Mouse (Mus musculus) liver, postnatal 0 days (tissue): ENCODE data around the gene Atg3.

ENCODE experiments used
- CTCF ChIP-seq: sonication (generic); IDR thresholded peaks from 2 replicates; pipeline ENCODE4 v1.5.1; 2016; ENCODE audit warnings: antibody characterized with exemption, low read depth
- EP300 ChIP-seq: IDR thresholded peaks from 2 replicates; pipeline ENCODE4 v1.6.1; 2016; ENCODE audit warnings: antibody characterized with exemption, low read depth, mild to moderate bottlenecking

DNA sequence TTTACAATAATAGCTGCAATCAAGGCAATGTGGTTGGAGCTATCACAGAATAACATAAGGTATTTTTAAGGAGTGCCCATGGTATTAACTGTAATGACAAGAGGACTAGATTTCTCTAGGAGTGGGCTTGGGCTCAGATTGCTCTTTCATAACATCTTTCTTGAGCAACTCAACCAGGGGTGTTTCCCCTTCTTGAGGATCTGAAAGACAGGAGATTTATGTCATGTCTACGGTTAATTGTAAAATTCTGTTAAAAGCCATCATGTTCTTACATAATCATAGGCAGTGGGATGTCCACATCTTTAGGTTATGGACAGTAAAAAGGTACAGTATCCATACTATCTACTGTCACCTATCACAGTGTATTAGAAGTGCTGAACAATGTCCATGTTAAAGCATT, 72.7 kb downstream of the Atg3 start:
- TF ChIP-seq EP300 (no peak), CTCF (no peak)
